Mouse (Mus musculus) G1E (cell line): ENCODE measurements at regions not wholly inside any gene's neighbourhood (a gene's known extent, or its start where the extent isn't known, plus 50 kb on each side); places are given as distances from the start of the nearest gene placed in this dataset.

ENCODE experiments used
- CTCF ChIP-seq: IDR thresholded peaks from 2 replicates; pipeline ENCODE4 v1.5.1; 2012; ENCODE audit warnings: low read depth, low read length, inconsistent platforms, mixed read lengths
- GATA1 ChIP-seq: IDR thresholded peaks from 2 replicates; pipeline ENCODE4 v1.6.1; 2012; ENCODE audit warnings: borderline replicate concordance, low read length, inconsistent platforms, mixed read lengths
- GATA2 ChIP-seq: IDR thresholded peaks from 2 replicates; pipeline ENCODE4 v1.6.1; 2012; ENCODE audit warnings: low read depth, low read length, inconsistent platforms, borderline replicate concordance
- POLR2AphosphoS5 ChIP-seq: IDR thresholded peaks from 2 replicates; pipeline ENCODE4 v1.6.1; 2012; ENCODE audit warnings: low read depth, low read length, inconsistent platforms; ENCODE audit not compliant: insufficient replicate concordance
- TAL1 ChIP-seq: conservative IDR thresholded peaks from 2 replicates; pipeline ENCODE4 v1.6.1; 2012; ENCODE audit warnings: low read depth, low read length, inconsistent platforms, mixed read lengths

DNA sequence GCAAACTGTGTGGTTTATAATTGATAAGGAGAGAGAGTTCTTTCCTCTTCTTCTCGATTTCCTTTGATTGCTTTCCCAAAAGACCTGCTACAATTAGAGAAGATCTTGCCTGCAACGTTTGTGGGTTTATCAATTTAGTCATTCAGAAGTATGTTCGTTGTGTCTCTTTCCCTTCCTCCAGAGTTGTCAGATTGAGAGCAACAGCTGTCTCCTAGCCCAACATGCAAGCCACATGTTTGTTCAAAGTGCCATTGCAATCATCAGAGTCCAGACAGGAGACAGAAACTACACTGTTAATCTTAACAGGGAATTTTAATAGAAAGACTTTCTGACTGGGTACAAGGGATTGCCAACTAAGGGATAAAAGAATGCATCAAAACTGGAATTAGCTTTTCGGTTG is 208.3 kb downstream of the Galc start:
- TF ChIP-seq POLR2AphosphoS5 (no peak), CTCF (no peak), TAL1 (no peak), GATA1 (no peak), GATA2 (no peak)
